Mouse (Mus musculus): ENCODE results near the gene Jmjd8. TPM values are rescaled to one million over a fixed set of nuclear protein-coding genes. Genes with fewer than 3 reads are reported as not detected.
A peak's percentile ranks its signal among the peaks of the same experiment; 100 is the strongest.
"Not testable (repeated sequence)": the region's sequence is repeated elsewhere in the genome, so short reads cannot be mapped to it uniquely, and the experiment has no call there.

The Jmjd8 gene
- polyA plus RNA-seq, 1 experiment from 2014 or later: 30.9 TPM

DNA sequence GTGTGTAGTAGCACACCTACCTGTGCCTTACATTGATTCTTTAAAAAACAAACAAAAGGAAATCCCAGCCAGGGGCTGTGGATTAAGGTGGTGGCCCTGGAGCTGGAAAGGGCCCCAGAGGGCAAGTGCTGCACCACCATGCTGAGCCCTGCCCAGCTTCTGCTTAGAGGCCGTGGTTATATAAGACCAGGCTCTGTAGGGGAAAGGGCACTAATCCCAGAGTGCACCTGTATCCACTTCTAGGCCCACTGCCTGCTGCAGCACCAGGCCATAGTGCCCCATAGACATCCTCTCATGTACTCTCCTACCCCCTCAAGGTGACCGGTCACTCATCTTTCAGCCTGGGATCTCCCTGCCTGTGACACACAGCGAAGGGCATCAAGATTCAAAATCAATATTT, 37.5 kb downstream of the Jmjd8 start:
- Histone ChIP-seq H3K9ac (peak overlapping the region; percentile 28; the same call in 1 of the 2 replicates), H3K4me1 (replicated peaks) (peaks cover 36% of the 10 kb centered on the region), H3K4me3 (peak overlapping the region; percentile 97), H3K27ac (no peak overlapping the region), H3K4me2 (peak overlapping the region; percentile 96), H3K36me3 (peaks cover 15% of the 10 kb centered on the region; the same call in 1 of the 2 replicates), H3K9me3 (replicated peaks) (no peaks in the 10 kb centered on the region), H3K27me3 (no peaks in the 10 kb centered on the region)
- 86% methylated on average over 3 of the region's 3 CpGs for WGBS
- ATAC-seq (replicated peaks; ENCODE audit: insufficient number of reproducible peaks, insufficient read depth, low FRiP score, low read depth): no peak

DNA sequence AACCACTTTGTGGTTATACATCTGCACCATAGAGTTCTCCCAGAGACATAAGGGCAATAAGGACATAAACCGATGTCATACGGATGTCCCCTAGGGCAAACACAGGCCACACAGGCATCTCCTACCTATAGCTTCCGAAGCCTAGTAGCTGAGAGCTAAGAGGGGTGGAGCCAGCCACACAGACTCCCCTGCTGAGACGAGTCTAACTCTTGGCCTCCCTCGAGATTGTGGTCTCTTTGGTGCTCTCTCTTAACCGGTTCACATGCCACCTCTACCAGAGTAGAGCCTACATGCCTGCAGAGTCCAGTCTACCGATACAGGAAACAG, 38.8 kb downstream of the Jmjd8 start:
- H3K27me3 ChIP-seq: no peaks in the 10 kb centered on the region
- peak overlapping the region; percentile 98 for H3K27ac ChIP-seq
- 5% methylated on average over 7 of the region's 7 CpGs for WGBS
- H3K9ac ChIP-seq: peak overlapping the region; percentile 91
- H3K9me3 ChIP-seq (replicated peaks): no peaks in the 10 kb centered on the region
- peaks cover 30% of the 10 kb centered on the region for H3K4me1 ChIP-seq (replicated peaks)
- no peak for ATAC-seq (replicated peaks; ENCODE audit: insufficient number of reproducible peaks, insufficient read depth, low FRiP score, low read depth)
- peaks cover 15% of the 10 kb centered on the region; the same call in 1 of the 2 replicates for H3K36me3 ChIP-seq
- peak overlapping the region; percentile 96 for H3K4me2 ChIP-seq
- H3K4me3 ChIP-seq: peak overlapping the region; percentile 97

DNA sequence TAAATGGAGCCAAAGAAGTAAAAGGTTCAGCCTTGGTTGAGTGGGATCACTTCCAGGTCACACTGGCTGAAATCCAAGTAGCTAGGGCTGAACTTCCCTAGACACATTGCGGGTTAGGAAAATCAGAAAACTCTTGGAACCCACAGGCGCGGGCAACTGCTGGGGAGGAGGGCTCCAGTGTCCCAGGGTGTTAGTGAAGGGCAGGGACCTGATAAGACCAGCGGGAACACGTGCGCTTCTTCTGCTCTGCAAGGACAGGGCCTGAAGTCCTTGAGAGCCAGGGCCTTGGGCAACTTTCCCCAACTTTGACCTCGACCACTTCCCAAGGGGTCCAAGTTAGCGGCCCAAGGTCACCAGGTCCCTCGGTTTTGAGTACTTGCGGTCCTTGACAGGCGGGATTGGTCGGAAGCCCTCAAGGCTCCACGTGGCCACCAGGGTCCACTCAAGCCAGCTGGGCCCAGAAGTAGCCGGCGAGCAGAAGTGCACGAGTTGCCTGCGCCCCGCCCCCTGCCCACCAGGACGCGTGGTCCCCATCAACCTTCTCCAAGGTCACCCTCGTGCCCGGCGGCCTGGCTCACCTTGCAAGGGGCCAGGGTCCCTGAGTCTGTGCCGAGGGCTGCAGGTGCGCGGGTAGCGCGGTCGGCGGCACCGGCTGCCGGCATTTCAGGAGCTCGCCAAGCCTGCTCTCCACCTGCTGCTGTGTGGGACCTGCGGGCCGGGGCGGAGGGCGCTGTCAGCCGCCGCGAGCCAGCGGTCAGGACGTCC, 39.4 kb downstream of the Jmjd8 start:
- peaks cover 30% of the 10 kb centered on the region for H3K4me1 ChIP-seq (replicated peaks)
- H3K27me3 ChIP-seq: no peaks in the 10 kb centered on the region
- peak overlapping the region; percentile 98 for H3K27ac ChIP-seq
- peak overlapping the region; percentile 97 for H3K4me3 ChIP-seq
- no peaks in the 10 kb centered on the region for H3K9me3 ChIP-seq (replicated peaks)
- H3K36me3 ChIP-seq: peaks cover 15% of the 10 kb centered on the region; the same call in 1 of the 2 replicates
- WGBS: under 1% methylated on average over 42 of the region's 42 CpGs
- peak overlapping the region; percentile 91 for H3K9ac ChIP-seq
- peak; percentile 58 for ATAC-seq (replicated peaks; ENCODE audit: insufficient number of reproducible peaks, insufficient read depth, low FRiP score, low read depth)
- peak overlapping the region; percentile 96 for H3K4me2 ChIP-seq

DNA sequence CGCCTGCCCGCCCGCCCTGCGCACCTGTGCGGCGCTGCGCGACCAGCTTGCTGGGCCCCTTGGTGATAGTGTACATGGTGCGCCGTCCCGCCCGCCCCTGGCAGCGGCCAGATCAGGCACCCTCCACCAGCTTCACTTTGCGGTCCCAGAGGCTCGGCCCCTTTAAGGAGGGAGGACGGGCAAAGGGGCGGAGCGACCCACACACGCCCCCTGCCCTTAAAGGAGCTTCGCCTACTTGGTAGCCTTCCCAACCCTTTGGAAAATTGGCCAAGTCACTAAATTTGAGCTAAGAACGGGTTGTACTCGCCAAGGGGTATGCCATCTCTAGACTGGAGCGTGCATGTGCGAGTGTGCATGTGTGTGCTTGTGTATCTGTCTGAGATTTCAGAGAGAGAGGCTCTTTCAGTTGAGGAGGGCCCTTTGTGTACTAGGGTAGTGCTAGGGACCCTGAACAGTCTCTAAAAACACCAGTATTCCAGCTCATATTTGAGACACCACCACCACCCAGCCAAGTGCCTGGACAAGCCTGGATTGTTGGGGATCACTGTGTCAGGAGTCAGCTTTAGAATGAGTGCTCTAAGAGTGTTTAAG, 40.0 kb downstream of the Jmjd8 start, which contains the start of gene Mcrip2:
Mcrip2 (minus strand) TSS at position 164 of the 591 bp plus-strand sequence.
- Histone ChIP-seq H3K9me3 (replicated peaks) (no peaks in the 10 kb centered on the region), H3K36me3 (peaks cover 12% of the 10 kb centered on the region; the same call in 1 of the 2 replicates), H3K27ac (peak within 1 kb of the TSS; percentile 98), H3K4me3 (peak within 1 kb of the TSS; percentile 97), H3K27me3 (no peaks in the 10 kb centered on the region), H3K9ac (peak within 1 kb of the TSS; percentile 91), H3K4me1 (replicated peaks) (peaks cover 30% of the 10 kb centered on the region), H3K4me2 (peak within 1 kb of the TSS; percentile 96)
- peak; percentile 84 for ATAC-seq (replicated peaks; ENCODE audit: insufficient number of reproducible peaks, insufficient read depth, low FRiP score, low read depth)
- under 1% methylated on average over 24 of the region's 24 CpGs for WGBS

DNA sequence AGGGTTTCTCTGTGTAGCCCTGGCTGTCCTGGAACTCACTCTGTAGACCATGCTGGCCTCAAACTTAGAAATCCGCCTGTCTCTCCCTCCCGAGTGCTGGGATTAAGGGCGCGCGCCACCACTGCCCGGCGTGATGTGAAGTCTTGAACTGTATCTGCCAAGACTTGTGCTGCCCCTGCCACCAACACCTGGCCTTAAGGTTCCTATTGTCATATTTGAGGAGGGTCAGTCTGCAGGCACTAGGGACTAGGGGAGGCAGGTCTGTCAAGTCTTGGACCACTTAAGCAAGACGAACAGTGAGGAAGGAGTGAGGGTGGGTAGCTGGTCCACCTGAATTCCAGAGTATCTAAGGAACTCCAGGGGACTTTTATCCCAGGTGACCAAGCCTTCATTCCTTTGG, 40.8 kb downstream of the Jmjd8 start:
- Histone ChIP-seq H3K4me3 (no peak overlapping the region), H3K4me1 (replicated peaks) (peaks cover 38% of the 10 kb centered on the region), H3K27ac (no peak overlapping the region), H3K27me3 (no peaks in the 10 kb centered on the region), H3K36me3 (peaks cover 4% of the 10 kb centered on the region; the same call in 1 of the 2 replicates), H3K9me3 (replicated peaks) (no peaks in the 10 kb centered on the region), H3K4me2 (no peak overlapping the region), H3K9ac (no peak overlapping the region)
- no peak for ATAC-seq (replicated peaks; ENCODE audit: insufficient number of reproducible peaks, insufficient read depth, low FRiP score, low read depth)
- 85% methylated on average over 8 of the region's 8 CpGs for WGBS

DNA sequence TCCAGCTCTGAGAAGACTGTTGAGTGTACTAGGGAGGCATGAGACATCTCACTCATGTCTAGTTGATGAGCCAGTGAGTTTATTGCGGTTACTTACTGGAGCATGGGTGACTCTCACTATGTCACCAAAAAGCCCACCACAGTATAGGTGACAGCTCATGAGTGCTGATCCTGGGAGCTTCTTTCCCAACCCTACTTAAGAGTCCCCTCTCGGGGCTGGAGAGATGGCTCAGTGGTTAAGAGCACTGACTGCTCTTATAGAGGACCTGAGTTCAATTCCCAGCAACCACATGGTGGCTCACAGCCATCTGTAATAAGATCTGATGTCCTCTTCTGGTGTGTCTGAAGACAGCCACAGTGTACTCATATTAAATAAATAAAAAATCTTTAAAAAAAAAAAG, 41.3 kb downstream of the Jmjd8 start:
- Histone ChIP-seq H3K36me3 (no peaks in the 10 kb centered on the region), H3K4me1 (replicated peaks) (peaks cover 41% of the 10 kb centered on the region), H3K9ac (no peak overlapping the region), H3K27me3 (no peaks in the 10 kb centered on the region), H3K27ac (no peak overlapping the region), H3K4me2 (no peak overlapping the region), H3K9me3 (replicated peaks) (no peaks in the 10 kb centered on the region), H3K4me3 (no peak overlapping the region)
- WGBS: 87% methylated on average over 2 of the region's 2 CpGs
- ATAC-seq (replicated peaks; ENCODE audit: insufficient number of reproducible peaks, insufficient read depth, low FRiP score, low read depth): no peak

DNA sequence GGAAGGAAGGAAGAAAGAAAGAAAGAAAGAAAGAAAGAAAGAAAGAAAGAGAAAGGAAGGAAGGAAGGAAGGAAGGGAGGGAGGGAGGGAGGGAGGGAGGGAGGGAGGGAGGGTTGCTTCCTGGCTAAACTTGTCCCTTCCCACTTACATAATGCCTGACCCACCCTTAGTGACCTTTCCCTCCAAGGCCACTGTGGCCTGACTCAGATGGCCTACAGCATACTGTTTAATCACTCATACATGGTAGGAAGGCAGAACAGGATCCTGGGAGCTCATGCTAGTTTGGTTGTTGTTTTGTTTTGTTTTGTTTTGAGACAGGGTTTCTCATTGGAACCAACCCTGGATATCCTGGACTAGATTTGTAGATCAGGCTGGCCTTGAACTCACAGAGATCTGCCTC, 42.9 kb downstream of the Jmjd8 start:
- H3K27ac ChIP-seq; H3K36me3 ChIP-seq; H3K9ac ChIP-seq; H3K9me3 ChIP-seq (replicated peaks); H3K4me3 ChIP-seq; H3K27me3 ChIP-seq; ATAC-seq (replicated peaks; ENCODE audit: insufficient number of reproducible peaks, insufficient read depth, low FRiP score, low read depth); H3K4me2 ChIP-seq: not testable (repeated sequence)
- peaks cover 36% of the 10 kb centered on the region for H3K4me1 ChIP-seq (replicated peaks)

DNA sequence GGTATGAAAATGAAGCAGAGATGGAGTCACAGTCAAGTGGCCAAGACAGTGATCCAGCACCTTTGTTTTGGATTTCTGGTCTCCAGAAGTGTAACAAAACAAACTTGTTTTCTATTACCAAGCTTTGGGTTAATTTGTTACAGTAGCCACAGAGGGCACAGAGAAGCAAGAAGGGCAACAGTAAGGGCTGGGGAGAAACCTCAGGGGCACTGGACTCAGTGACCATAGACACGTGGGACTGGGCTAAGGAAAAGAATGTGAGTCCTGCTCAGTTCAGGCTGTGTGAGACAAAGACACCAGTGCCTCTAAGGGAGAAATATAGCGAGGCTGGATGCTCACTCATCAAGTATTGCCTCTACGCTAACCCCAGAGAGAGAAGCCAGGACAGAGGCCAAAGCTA, 44.0 kb downstream of the Jmjd8 start:
- H3K4me3 ChIP-seq: no peak overlapping the region
- no peaks in the 10 kb centered on the region for H3K9me3 ChIP-seq (replicated peaks)
- no peak overlapping the region for H3K9ac ChIP-seq
- no peaks in the 10 kb centered on the region for H3K27me3 ChIP-seq
- ATAC-seq (replicated peaks; ENCODE audit: insufficient number of reproducible peaks, insufficient read depth, low FRiP score, low read depth): no peak
- peaks cover 34% of the 10 kb centered on the region for H3K4me1 ChIP-seq (replicated peaks)
- no peak overlapping the region for H3K27ac ChIP-seq
- WGBS: 84% methylated on average over 3 of the region's 3 CpGs
- H3K4me2 ChIP-seq: no peak overlapping the region
- H3K36me3 ChIP-seq: no peaks in the 10 kb centered on the region

DNA sequence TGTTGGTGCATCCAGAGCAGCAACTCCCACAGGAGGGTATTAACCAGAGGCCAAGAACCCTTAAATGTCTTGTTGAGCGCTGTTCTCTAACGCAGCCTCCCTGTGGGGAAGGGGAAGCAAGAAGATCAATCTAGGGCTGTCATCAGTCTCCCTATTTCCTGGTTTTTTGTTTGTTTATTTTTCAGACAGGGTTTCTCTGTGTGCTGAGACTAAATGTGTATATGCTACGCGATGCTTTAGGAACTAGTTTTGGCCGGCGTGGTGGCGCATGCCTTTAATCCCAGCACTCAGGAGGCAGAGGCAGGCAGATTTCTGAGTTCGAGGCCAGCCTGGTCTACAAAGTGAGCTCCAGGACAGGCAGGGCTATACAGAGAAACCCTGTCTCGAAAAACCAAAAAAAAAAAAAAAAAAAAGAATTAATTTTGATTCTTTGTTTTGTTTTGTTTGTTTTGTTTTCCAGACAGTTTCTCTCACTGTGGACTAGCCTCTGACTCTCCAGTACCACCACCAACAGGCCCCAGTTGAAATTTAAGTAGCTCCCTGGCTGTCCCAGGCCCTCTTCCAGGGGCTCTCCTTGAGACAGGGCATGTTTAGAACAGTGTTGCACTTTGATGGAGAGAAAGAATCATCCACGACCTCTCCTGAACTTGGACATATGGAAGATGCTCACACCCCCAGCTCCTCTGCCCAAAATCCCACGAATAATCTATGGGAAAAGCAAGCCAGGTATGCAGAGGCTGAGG, 44.9 kb downstream of the Jmjd8 start:
- peak overlapping the region; percentile 92 for H3K4me2 ChIP-seq
- peak overlapping the region; percentile 94 for H3K4me3 ChIP-seq
- no peak overlapping the region for H3K9ac ChIP-seq

DNA sequence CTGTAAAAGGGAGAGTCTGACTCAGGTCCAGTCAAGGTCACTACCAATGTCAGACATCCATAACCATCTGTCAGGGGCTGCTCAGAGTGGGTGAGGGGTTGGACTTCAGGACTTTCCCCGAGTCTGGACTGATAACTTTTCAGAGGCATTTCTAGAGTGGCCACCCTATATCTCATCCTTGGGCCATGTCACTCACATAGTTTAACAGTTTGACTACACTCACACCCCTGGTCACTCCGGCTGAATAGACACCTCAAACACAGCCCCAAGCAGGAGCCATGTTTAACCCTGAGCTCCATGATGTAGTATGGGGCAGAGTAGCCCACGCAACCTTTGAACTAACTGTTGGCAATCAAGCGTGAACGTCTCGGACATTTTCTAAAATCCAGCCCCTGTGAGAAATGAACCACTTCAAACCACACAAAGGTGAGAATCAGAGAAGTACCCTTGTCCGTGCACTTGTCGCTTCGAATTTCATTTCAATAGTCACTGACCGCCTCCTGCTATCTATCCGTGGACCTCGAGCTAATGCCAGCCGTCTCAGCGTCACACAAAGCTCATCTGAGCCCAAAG, 45.6 kb downstream of the Jmjd8 start:
- Histone ChIP-seq H3K4me2 (peak overlapping the region; percentile 92), H3K4me3 (peak overlapping the region; percentile 94), H3K27me3 (no peaks in the 10 kb centered on the region), H3K9me3 (replicated peaks) (no peaks in the 10 kb centered on the region), H3K27ac (peak overlapping the region; percentile 96), H3K4me1 (replicated peaks) (peaks cover 26% of the 10 kb centered on the region), H3K36me3 (no peaks in the 10 kb centered on the region), H3K9ac (peak overlapping the region; percentile 54)
- no peak for ATAC-seq (replicated peaks; ENCODE audit: insufficient number of reproducible peaks, insufficient read depth, low FRiP score, low read depth)
- WGBS: 10% methylated on average over 14 of the region's 14 CpGs

More for the DNA sequence above, 44.9 kb downstream of the Jmjd8 start:
- H3K27ac ChIP-seq: peak overlapping the region; percentile 96; the same call in 1 of the 2 replicates
- H3K9me3 ChIP-seq (replicated peaks): no peaks in the 10 kb centered on the region
- no peaks in the 10 kb centered on the region for H3K36me3 ChIP-seq
- no peaks in the 10 kb centered on the region for H3K27me3 ChIP-seq
- no peak for ATAC-seq (replicated peaks; ENCODE audit: insufficient number of reproducible peaks, insufficient read depth, low FRiP score, low read depth)
- peaks cover 29% of the 10 kb centered on the region for H3K4me1 ChIP-seq (replicated peaks)
- 74% methylated on average over 11 of the region's 11 CpGs for WGBS

DNA sequence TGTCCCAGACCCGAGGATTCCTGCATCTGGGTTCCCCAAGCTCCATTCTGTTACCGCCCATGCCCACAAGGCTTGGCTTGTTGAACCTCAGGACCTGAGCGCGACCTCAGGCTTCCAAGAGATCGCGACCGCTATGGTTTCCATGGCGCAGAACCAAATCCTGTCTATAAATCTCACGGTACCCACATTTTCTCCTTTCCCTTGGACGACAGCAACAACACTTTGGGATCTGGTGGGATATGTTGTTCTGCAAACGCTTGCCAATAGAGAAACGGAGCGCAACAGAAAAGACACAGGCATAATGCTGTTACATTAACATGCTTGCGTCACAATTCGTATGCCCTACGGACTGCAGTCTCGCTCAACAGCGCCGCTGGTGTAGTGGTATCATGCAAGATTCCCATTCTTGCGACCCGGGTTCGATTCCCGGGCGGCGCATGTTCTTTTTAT, 46.1 kb downstream of the Jmjd8 start, which contains the start of gene Mettl26:
Mettl26 (plus strand) TSS at position 354 of the 450 bp plus-strand sequence.
- peaks cover 26% of the 10 kb centered on the region for H3K4me1 ChIP-seq (replicated peaks)
- H3K9ac ChIP-seq: peak within 1 kb of the TSS; percentile 81
- WGBS: under 1% methylated on average over 25 of the region's 25 CpGs
- H3K36me3 ChIP-seq: no peaks in the 10 kb centered on the region
- H3K27ac ChIP-seq: peak within 1 kb of the TSS; percentile 96
- peak within 1 kb of the TSS; percentile 94 for H3K4me3 ChIP-seq
- H3K9me3 ChIP-seq (replicated peaks): no peaks in the 10 kb centered on the region
- peak; percentile 65 for ATAC-seq (replicated peaks; ENCODE audit: insufficient number of reproducible peaks, insufficient read depth, low FRiP score, low read depth)
- H3K27me3 ChIP-seq: no peaks in the 10 kb centered on the region
- peak within 1 kb of the TSS; percentile 92 for H3K4me2 ChIP-seq
